10 mouse cellular contexts compared by ENCODE assay signal in genomic region chr4:146446135-146446534, GRCm38 (mm10). TPM values are rescaled to one million over a fixed set of nuclear protein-coding genes. Genes with fewer than 3 reads are reported as not detected.
DNase-seq lines count a peak whose midpoint lies in the region; ATAC-seq lines count a peak whose summit lies in the region.
"Not testable (repeated sequence)": the region's sequence is repeated elsewhere in the genome, so short reads cannot be mapped to it uniquely, and the experiment has no call there.
"Had no signal": no experiment of that assay in that cellular context is flagged by ENCODE, and none has a peak within 500 bp of the region (broad histone marks: within the 10 kb centered on the region; RNA-seq: fewer than 3 reads in every experiment).

No protein-coding gene starts in this region.

- H3K36me3 ChIP-seq in forebrain, embryonic 11.5 days (ENCODE audit: control insufficient read depth, insufficient read depth, low read length); limb, embryonic 11.5 days (ENCODE audit: control insufficient read depth, insufficient read depth, low read length); midbrain, embryonic 11.5 days (ENCODE audit: control insufficient read depth, insufficient read depth, low read length): not testable (repeated sequence)
- H3K36me3 ChIP-seq in heart, embryonic 10.5 days, result peaks cover 16% of the 10 kb centered on the region

- not testable (repeated sequence) for H3K4me2 ChIP-seq in forebrain, embryonic 11.5 days (ENCODE audit: low read depth, low read length, severe bottlenecking); limb, embryonic 11.5 days (ENCODE audit: low read depth, severe bottlenecking); midbrain, embryonic 11.5 days

- not testable (repeated sequence) for H3K27me3 ChIP-seq in forebrain, embryonic 11.5 days (ENCODE audit: control insufficient read depth, insufficient read depth, low read length); heart, embryonic 10.5 days (ENCODE audit: insufficient read depth, poor library complexity, severe bottlenecking); limb, embryonic 11.5 days (ENCODE audit: control insufficient read depth, insufficient read depth, low read length); midbrain, embryonic 11.5 days (ENCODE audit: control insufficient read depth, insufficient read depth, low read length)

- H3K4me1 ChIP-seq in forebrain, embryonic 11.5 days (replicated peaks; ENCODE audit: control insufficient read depth, insufficient read depth, low read length); heart, embryonic 10.5 days; limb, embryonic 11.5 days (ENCODE audit: control insufficient read depth, insufficient read depth, low read length); midbrain, embryonic 11.5 days (ENCODE audit: control insufficient read depth, insufficient read depth, low read length): not testable (repeated sequence)

- 82% methylated on average over 4 of the region's 4 CpGs for WGBS in forebrain, embryonic 11.5 days
- WGBS in heart, embryonic 10.5 days, result 79% methylated on average over 4 of the region's 4 CpGs
- 80% methylated on average over 4 of the region's 4 CpGs for WGBS in limb, embryonic 11.5 days
- WGBS in midbrain, embryonic 11.5 days, result 69% methylated on average over 4 of the region's 4 CpGs

- ATAC-seq in forebrain, embryonic 11.5 days (replicated peaks; ENCODE audit: low FRiP score); limb, embryonic 11.5 days (ENCODE audit: insufficient number of reproducible peaks, low FRiP score, low TSS enrichment, low read depth); midbrain, embryonic 11.5 days (ENCODE audit: low FRiP score): not testable (repeated sequence)

- H3K9ac ChIP-seq in forebrain, embryonic 11.5 days (ENCODE audit: low read length); limb, embryonic 11.5 days (ENCODE audit: low read length); midbrain, embryonic 11.5 days (ENCODE audit: low read length): not testable (repeated sequence)

- peaks cover 20% of the 10 kb centered on the region for H3K9me3 ChIP-seq in forebrain, embryonic 11.5 days (ENCODE audit: control insufficient read depth, low read length)
- peaks cover 17% of the 10 kb centered on the region for H3K9me3 ChIP-seq in heart, embryonic 10.5 days
- H3K9me3 ChIP-seq in limb, embryonic 11.5 days (ENCODE audit: control insufficient read depth, low read length), result peaks cover 13% of the 10 kb centered on the region; the same call in 1 of the 2 replicates
- peaks cover 12% of the 10 kb centered on the region for H3K9me3 ChIP-seq in midbrain, embryonic 11.5 days (ENCODE audit: control insufficient read depth, low read length)

- not testable (repeated sequence) for H3K27ac ChIP-seq in forebrain, embryonic 11.5 days (ENCODE audit: low read depth, low read length); heart, embryonic 10.5 days; limb, embryonic 11.5 days (replicated peaks; ENCODE audit: low read depth, low read length); midbrain, embryonic 11.5 days (ENCODE audit: low read depth, low read length)

- not testable (repeated sequence) for H3K4me3 ChIP-seq in forebrain, embryonic 11.5 days (ENCODE audit: low read depth, low read length); heart, embryonic 10.5 days; limb, embryonic 11.5 days (ENCODE audit: low read depth, low read length); midbrain, embryonic 11.5 days (ENCODE audit: low read depth, low read length)

- peak; percentile 37 for DNase-seq in 416B (ENCODE audit: low read depth)
- DNase-seq in forebrain, embryonic 11.5 days (ENCODE audit: low spot score), result peak; percentile 44
- peak; percentile 83 for DNase-seq in heart, adult 11 months
- DNase-seq in heart, embryonic 10.5 days (ENCODE audit: low spot score), result peak; percentile 57
- DNase-seq in limb, embryonic 11.5 days (ENCODE audit: low spot score), result peak; percentile 20
- peak; percentile 66 for DNase-seq in midbrain, embryonic 11.5 days (ENCODE audit: low spot score, missing footprints)
- peak; percentile 1 for DNase-seq in yolk sac, embryonic 10.5 days (ENCODE audit: low spot score)

RNA-seq across cellular contexts. Expression of gene Zfp992, which starts 2.7 kb away (rescaled TPM):
- polyA plus RNA-seq in forebrain, embryonic 11.5 days (2014; fragmentation: Nextera tagmentation; extraction: Ambion mirVana), result 3.3 and 4.0 TPM in 2 replicates
- polyA plus RNA-seq in heart, embryonic 10.5 days (2016; fragmentation: Nextera tagmentation; extraction: Ambion mirVana), result 4.7 and 5.3 TPM in 2 replicates
- 5.6 TPM in 2 replicates for polyA plus RNA-seq in limb, embryonic 11.5 days (2014; fragmentation: Nextera tagmentation; extraction: Ambion mirVana)
- 2.8 and 3.4 TPM in 2 replicates for polyA plus RNA-seq in midbrain, embryonic 11.5 days (2014; fragmentation: Nextera tagmentation; extraction: Ambion mirVana)

RNA-seq across cellular contexts. Expression of gene Zfp981, which starts 55.7 kb away (rescaled TPM):
- polyA plus RNA-seq in forebrain, embryonic 11.5 days (2014; fragmentation: Nextera tagmentation; extraction: Ambion mirVana), result not detected in 2 replicates
- polyA plus RNA-seq in heart, embryonic 10.5 days (2016; fragmentation: Nextera tagmentation; extraction: Ambion mirVana), result 0.09 and 0.11 TPM in 2 replicates
- 0.05 TPM in 1 of 2 replicates, not detected in the other for polyA plus RNA-seq in limb, embryonic 11.5 days (2014; fragmentation: Nextera tagmentation; extraction: Ambion mirVana)
- polyA plus RNA-seq in midbrain, embryonic 11.5 days (2014; fragmentation: Nextera tagmentation; extraction: Ambion mirVana), result not detected in 2 replicates
- polyA plus RNA-seq: adrenal gland, adult 2 months; CD4-positive, CD25-positive, alpha-beta regulatory T cell, adult 4 months; G1E had no signal

Comparison
In these comparisons a context has a peak if more than half of its experiments do, and no peak if none do; other contexts are left out.
1. DNase-seq: peak in every context shown above with its lines; median percentile 83 in heart, adult 11 months; 66 in midbrain, embryonic 11.5 days; 57 in heart, embryonic 10.5 days; 44 in forebrain, embryonic 11.5 days; 37 in 416B; 20 in limb, embryonic 11.5 days; 1 in yolk sac, embryonic 10.5 days.